Mouse (Mus musculus) neural tube, embryonic 14.5 days (tissue): ENCODE measurements around the gene Acot7. TPM values are rescaled to one million over a fixed set of nuclear protein-coding genes. Genes with fewer than 3 reads are reported as not detected.
A peak's percentile ranks its signal among the peaks of the same experiment; 100 is the strongest.

ENCODE experiments used
- ATAC-seq: fragments of 200-750 bp; cut with Nextera tagmentation; 2 replicates; pipeline ENCODE4 v1.8.0; 2017; ENCODE audit warnings: low read depth, mild to moderate bottlenecking, moderate TSS enrichment, moderate library complexity
- H3K27ac ChIP-seq: fragments of 300-500 bp; sonication (generic); 2 replicates; pipeline ENCODE4 v1.5.1; 2014; ENCODE audit warnings: low read depth, mild to moderate bottlenecking, control low read depth, low read length, moderate library complexity, mixed read lengths
- H3K27me3 ChIP-seq: fragments of 300-500 bp; sonication (generic); 2 replicates; pipeline ENCODE4 v1.6.1; 2014; ENCODE audit warnings: low read length; ENCODE audit not compliant: control insufficient read depth, insufficient read depth
- H3K36me3 ChIP-seq: fragments of 300-500 bp; sonication (generic); 2 replicates; pipeline ENCODE4 v1.6.1; 2014; ENCODE audit warnings: low read length, mixed read lengths; ENCODE audit not compliant: control insufficient read depth, insufficient read depth
- H3K4me1 ChIP-seq: fragments of 300-500 bp; sonication (generic); 2 replicates; pipeline ENCODE4 v1.6.1; 2014; ENCODE audit warnings: low read length; ENCODE audit not compliant: control insufficient read depth, insufficient read depth
- H3K4me2 ChIP-seq: fragments of 300-500 bp; sonication (generic); 2 replicates; pipeline ENCODE4 v1.6.1; 2014; ENCODE audit warnings: mild to moderate bottlenecking, low read depth, low read length, control low read depth
- H3K4me3 ChIP-seq: fragments of 300-500 bp; sonication (generic); 2 replicates; pipeline ENCODE4 v1.5.1; 2014; ENCODE audit warnings: low read depth, low read length, control low read depth, mixed read lengths
- H3K9ac ChIP-seq: fragments of 300-500 bp; sonication (generic); replicated peaks from 2 replicates; pipeline ENCODE4 v1.6.1; 2014; ENCODE audit warnings: low read depth, mild to moderate bottlenecking, control low read depth, low read length, mixed read lengths
- H3K9me3 ChIP-seq: fragments of 300-500 bp; sonication (generic); 2 replicates; pipeline ENCODE4 v1.6.1; 2016; ENCODE audit warnings: low read length; ENCODE audit not compliant: control insufficient read depth
- WGBS: fragments of 180-500 bp; shearing (Covaris S2); extraction: QIAGEN DNeasy Blood & Tissue Kit; methylation state at CpG from one replicate; pipeline ENCODE4 v1.1.7; 2014; 5-methylcytosine and 5-hydroxymethylcytosine counted together
- polyA plus RNA-seq: library from polyadenylated mRNA; unstranded; fragments of >200 nt; fragmentation: Nextera tagmentation; extraction: Ambion mirVana; gene quantifications from 2 replicates; pipeline ENCODE4 v1.2.1, GENCODE M21; 2014

The Acot7 gene
- polyA plus RNA-seq, 1 experiment from 2014 or later: 348 TPM

GRCm38 (mm10) chr4:152135363-152135762, 42.6 kb upstream of the Acot7 start:
- Histone ChIP-seq H3K4me1 (peaks cover 22% of the 10 kb centered on the region), H3K27ac (no peak overlapping the region), H3K36me3 (no peaks in the 10 kb centered on the region), H3K9ac (no peak overlapping the region), H3K4me3 (no peak overlapping the region), H3K4me2 (no peak overlapping the region), H3K27me3 (peaks cover 36% of the 10 kb centered on the region), H3K9me3 (no peaks in the 10 kb centered on the region)
- WGBS: 87% methylated on average over 12 of the region's 12 CpGs
- ATAC-seq: no peak

- Histone ChIP-seq H3K4me1 (peaks cover 14% of the 10 kb centered on the region), H3K4me2 (no peak overlapping the region), H3K27ac (no peak overlapping the region), H3K36me3 (no peaks in the 10 kb centered on the region), H3K27me3 (peaks cover 26% of the 10 kb centered on the region), H3K9me3 (no peaks in the 10 kb centered on the region), H3K4me3 (no peak overlapping the region), H3K9ac (no peak overlapping the region)
- 24% methylated on average over 6 of the region's 6 CpGs for WGBS
- no peak for ATAC-seq
Measured at GRCm38 (mm10) chr4:152136112-152136875, 41.6 kb upstream of the Acot7 start.

- no peak for ATAC-seq
- WGBS: 94% methylated on average over 2 of the region's 2 CpGs
- H3K4me2 ChIP-seq: no peak overlapping the region
Measured at GRCm38 (mm10) chr4:152136876-152137250, 41.1 kb upstream of the Acot7 start.

GRCm38 (mm10) chr4:152138497-152139260, 39.3 kb upstream of the Acot7 start:
- ATAC-seq: peak; percentile 73
- Histone ChIP-seq H3K27ac (no peak overlapping the region), H3K9ac (no peak overlapping the region), H3K4me1 (peaks cover 8% of the 10 kb centered on the region; the same call in 1 of the 2 replicates), H3K4me3 (peak overlapping the region; percentile 32), H3K9me3 (no peaks in the 10 kb centered on the region), H3K36me3 (no peaks in the 10 kb centered on the region), H3K27me3 (peaks cover 10% of the 10 kb centered on the region), H3K4me2 (peak overlapping the region; percentile 54)
- WGBS: 3% methylated on average over 49 of the region's 51 CpGs

More at GRCm38 (mm10) chr4:152136876-152137250, 41.1 kb upstream of the Acot7 start:
- peaks cover 10% of the 10 kb centered on the region; the same call in 1 of the 2 replicates for H3K4me1 ChIP-seq
- H3K9me3 ChIP-seq: no peaks in the 10 kb centered on the region
- peaks cover 21% of the 10 kb centered on the region for H3K27me3 ChIP-seq
- no peak overlapping the region for H3K27ac ChIP-seq
- no peak overlapping the region for H3K9ac ChIP-seq
- no peak overlapping the region for H3K4me3 ChIP-seq
- no peaks in the 10 kb centered on the region for H3K36me3 ChIP-seq

- Histone ChIP-seq H3K27me3 (peaks cover 5% of the 10 kb centered on the region), H3K4me2 (no peak overlapping the region), H3K9ac (no peak overlapping the region), H3K27ac (no peak overlapping the region), H3K4me3 (no peak overlapping the region), H3K9me3 (no peaks in the 10 kb centered on the region), H3K4me1 (peaks cover 8% of the 10 kb centered on the region; the same call in 1 of the 2 replicates), H3K36me3 (no peaks in the 10 kb centered on the region)
- 33% methylated on average over 6 of the region's 6 CpGs for WGBS
- ATAC-seq: no peak
Measured at GRCm38 (mm10) chr4:152140441-152140840, 37.5 kb upstream of the Acot7 start.

- no peak overlapping the region for H3K27ac ChIP-seq
- H3K4me2 ChIP-seq: no peak overlapping the region
- H3K4me1 ChIP-seq: peaks cover 8% of the 10 kb centered on the region; the same call in 1 of the 2 replicates
- no peaks in the 10 kb centered on the region for H3K36me3 ChIP-seq
- H3K9ac ChIP-seq: no peak overlapping the region
- ATAC-seq: no peak
- no peak overlapping the region for H3K4me3 ChIP-seq
- H3K27me3 ChIP-seq: peaks cover 5% of the 10 kb centered on the region
- WGBS: 59% methylated on average over 8 of the region's 8 CpGs
- H3K9me3 ChIP-seq: no peaks in the 10 kb centered on the region
Measured at GRCm38 (mm10) chr4:152141521-152142135, 36.3 kb upstream of the Acot7 start.

- 46% methylated on average over 1 of the region's 1 CpGs for WGBS
- no peaks in the 10 kb centered on the region for H3K36me3 ChIP-seq
- no peaks in the 10 kb centered on the region for H3K9me3 ChIP-seq
- no peak for ATAC-seq
- no peak overlapping the region for H3K4me2 ChIP-seq
- H3K27me3 ChIP-seq: peaks cover 3% of the 10 kb centered on the region
- H3K27ac ChIP-seq: no peak overlapping the region
- H3K4me3 ChIP-seq: no peak overlapping the region
- peaks cover 3% of the 10 kb centered on the region; the same call in 1 of the 2 replicates for H3K4me1 ChIP-seq
- H3K9ac ChIP-seq: no peak overlapping the region
Measured at GRCm38 (mm10) chr4:152143632-152144031, 34.3 kb upstream of the Acot7 start.

GRCm38 (mm10) chr4:152145473-152145872, 32.5 kb upstream of the Acot7 start:
- no peak overlapping the region for H3K9ac ChIP-seq
- ATAC-seq: no peak
- no peaks in the 10 kb centered on the region for H3K9me3 ChIP-seq
- no peak overlapping the region for H3K4me3 ChIP-seq
- no peaks in the 10 kb centered on the region for H3K4me1 ChIP-seq
- no peaks in the 10 kb centered on the region for H3K36me3 ChIP-seq
- H3K4me2 ChIP-seq: no peak overlapping the region
- 0 out of 2 replicates have a peak, but pooled peaks cover 4% of the 10 kb centered on the region for H3K27me3 ChIP-seq
- H3K27ac ChIP-seq: no peak overlapping the region
- WGBS: 65% methylated on average over 10 of the region's 10 CpGs
